Mouse (Mus musculus) lung, embryonic 16.5 days (tissue): ENCODE results near the gene Pcyox1. TPM values are rescaled to one million over a fixed set of nuclear protein-coding genes. Genes with fewer than 3 reads are reported as not detected.

Source experiments
- ATAC-seq: fragments of 200-750 bp; cut with Nextera tagmentation; 2 replicates; pipeline ENCODE4 v1.8.0; 2017; ENCODE audit warnings: low read depth, mild to moderate bottlenecking, moderate library complexity
- H3K27ac ChIP-seq: fragments of 300-500 bp; sonication (generic); 2 replicates; pipeline ENCODE4 v1.5.1; 2014; ENCODE audit warnings: mild to moderate bottlenecking, control low read depth, low read length
- H3K27me3 ChIP-seq: fragments of 300-500 bp; sonication (generic); 2 replicates; pipeline ENCODE4 v1.6.1; 2014; ENCODE audit warnings: low read depth, low read length, mixed read lengths; ENCODE audit not compliant: control insufficient read depth, insufficient read depth
- H3K36me3 ChIP-seq: fragments of 300-500 bp; sonication (generic); 2 replicates; pipeline ENCODE4 v1.6.1; 2014; ENCODE audit warnings: low read length; ENCODE audit not compliant: control insufficient read depth, insufficient read depth
- H3K4me1 ChIP-seq: fragments of 300-500 bp; sonication (generic); replicated peaks from 2 replicates; pipeline ENCODE4 v1.6.1; 2014; ENCODE audit warnings: low read length, mixed read lengths; ENCODE audit not compliant: control insufficient read depth, insufficient read depth
- H3K4me2 ChIP-seq: fragments of 300-500 bp; sonication (generic); 2 replicates; pipeline ENCODE4 v1.6.1; 2014; ENCODE audit warnings: low read depth, low read length, control low read depth
- H3K4me3 ChIP-seq: fragments of 300-500 bp; sonication (generic); 2 replicates; pipeline ENCODE4 v1.5.1; 2014; ENCODE audit warnings: mild to moderate bottlenecking, low read length, control low read depth
- H3K9ac ChIP-seq: fragments of 300-500 bp; sonication (generic); 2 replicates; pipeline ENCODE4 v1.6.1; 2014; ENCODE audit warnings: low read length, control low read depth
- H3K9me3 ChIP-seq: fragments of 300-500 bp; sonication (generic); 2 replicates; pipeline ENCODE4 v1.6.1; 2016; ENCODE audit warnings: low read length; ENCODE audit not compliant: control insufficient read depth
- WGBS: fragments of 180-500 bp; shearing (Covaris S2); extraction: QIAGEN DNeasy Blood & Tissue Kit; methylation state at CpG from one replicate; pipeline ENCODE4 v1.1.7; 2014; 5-methylcytosine and 5-hydroxymethylcytosine counted together
- polyA plus RNA-seq: library from polyadenylated mRNA; unstranded; fragments of >200 nt; fragmentation: Nextera tagmentation; extraction: Ambion mirVana; gene quantifications from 2 replicates; pipeline ENCODE4 v1.2.1, GENCODE M21; 2015

The Pcyox1 gene
- 85.4 and 88.9 TPM in 2 replicates for polyA plus RNA-seq

DNA sequence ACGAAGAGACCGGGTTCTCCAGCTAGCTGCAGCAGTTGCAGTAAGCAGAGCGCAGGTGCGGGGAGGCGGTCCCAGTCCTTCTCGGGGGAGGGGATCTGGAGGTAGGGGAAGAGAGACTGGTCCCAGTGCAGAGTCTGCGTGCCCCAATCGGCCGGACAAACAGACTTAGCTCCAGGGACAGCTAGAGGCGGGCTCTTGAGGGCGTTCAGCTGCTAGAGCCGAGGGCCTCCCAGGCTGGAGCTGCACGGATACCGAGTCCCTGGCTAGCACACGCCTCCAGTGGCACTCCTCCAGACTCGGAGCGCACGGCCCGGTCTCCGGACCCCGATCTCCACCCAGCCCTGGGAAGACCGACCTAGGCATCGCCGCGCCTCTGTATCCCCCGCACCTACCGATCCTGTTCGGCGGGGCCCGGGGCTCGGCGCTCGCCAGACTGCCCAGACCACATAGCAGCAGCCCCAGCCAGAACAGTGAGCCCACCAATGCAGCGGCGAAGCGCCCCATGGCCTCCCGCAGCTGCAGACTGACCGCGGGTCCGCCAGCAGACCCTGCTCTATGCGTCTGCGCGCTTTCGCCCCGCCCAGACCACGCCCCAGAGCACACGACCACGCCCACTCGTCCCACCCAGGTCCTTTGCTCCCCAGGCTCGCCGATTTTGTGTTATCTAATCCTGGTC is at the start of gene Pcyox1:
Gene Pcyox1 (minus strand): TSS at position 574 of the 676 bp plus-strand sequence.
- Histone ChIP-seq H3K36me3 (peaks cover 11% of the 10 kb centered on the region), H3K9me3 (no peaks in the 10 kb centered on the region), H3K9ac (peak within 1 kb of the TSS; percentile 91), H3K27ac (peak within 1 kb of the TSS; percentile 89), H3K4me1 (peaks cover 12% of the 10 kb centered on the region), H3K4me3 (peak within 1 kb of the TSS; percentile 97), H3K27me3 (no peaks in the 10 kb centered on the region), H3K4me2 (peak within 1 kb of the TSS; percentile 89)
- WGBS = 0% methylated on average over 51 of the region's 51 CpGs
- ATAC-seq = peak; percentile 97

DNA sequence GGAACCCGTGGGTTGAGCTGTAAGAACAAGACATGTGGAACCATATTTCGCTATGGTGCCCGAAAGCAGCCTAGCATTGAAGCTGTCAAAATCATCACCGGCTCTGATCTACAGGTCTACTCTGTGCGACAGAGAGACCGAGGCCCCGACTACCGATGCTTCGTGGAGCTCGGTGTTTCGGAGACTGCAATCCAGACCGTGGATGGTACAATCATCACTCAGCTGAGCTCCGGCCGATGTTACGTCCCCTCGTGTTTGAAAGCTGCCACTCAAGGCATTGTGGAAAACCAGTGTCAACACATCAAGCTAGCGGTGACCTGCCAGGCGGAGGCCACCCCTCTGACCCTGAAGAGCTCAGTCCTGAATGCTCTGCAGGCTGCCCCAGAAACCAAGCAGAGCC is 48.6 kb upstream of the Pcyox1 start:
- H3K27me3 ChIP-seq = no peaks in the 10 kb centered on the region
- no peak overlapping the region for H3K9ac ChIP-seq
- H3K4me1 ChIP-seq = no peaks in the 10 kb centered on the region
- no peak overlapping the region for H3K27ac ChIP-seq
- WGBS = 91% methylated on average over 18 of the region's 18 CpGs
- peaks cover 31% of the 10 kb centered on the region for H3K36me3 ChIP-seq
- H3K4me3 ChIP-seq = no peak overlapping the region
- no peaks in the 10 kb centered on the region for H3K9me3 ChIP-seq
- H3K4me2 ChIP-seq = no peak overlapping the region
- ATAC-seq = no peak

DNA sequence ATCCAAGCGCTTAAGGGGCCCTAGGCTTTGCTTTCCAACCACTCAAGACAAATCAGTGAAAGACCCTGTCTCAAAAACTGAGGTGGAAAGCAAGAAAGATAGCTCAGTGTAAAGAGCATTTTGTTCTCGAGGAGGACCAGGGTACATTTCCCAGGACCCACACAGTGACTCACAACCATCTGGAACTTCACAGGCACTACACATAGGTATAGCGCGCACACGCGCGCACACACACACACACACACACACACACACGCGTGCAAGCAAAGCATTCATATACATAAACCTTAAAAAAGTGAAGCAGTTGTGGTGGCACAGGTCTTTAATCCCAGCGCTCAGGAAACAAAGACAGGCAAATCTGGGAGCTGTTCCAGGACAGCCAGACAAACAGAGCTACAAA is 44.6 kb upstream of the Pcyox1 start:
- Histone ChIP-seq H3K4me2 (no peak overlapping the region), H3K27ac (no peak overlapping the region), H3K36me3 (peaks cover 19% of the 10 kb centered on the region), H3K9ac (no peak overlapping the region), H3K27me3 (no peaks in the 10 kb centered on the region), H3K4me3 (no peak overlapping the region), H3K9me3 (no peaks in the 10 kb centered on the region), H3K4me1 (peaks cover 6% of the 10 kb centered on the region)
- WGBS = 92% methylated on average over 10 of the region's 10 CpGs
- no peak for ATAC-seq

DNA sequence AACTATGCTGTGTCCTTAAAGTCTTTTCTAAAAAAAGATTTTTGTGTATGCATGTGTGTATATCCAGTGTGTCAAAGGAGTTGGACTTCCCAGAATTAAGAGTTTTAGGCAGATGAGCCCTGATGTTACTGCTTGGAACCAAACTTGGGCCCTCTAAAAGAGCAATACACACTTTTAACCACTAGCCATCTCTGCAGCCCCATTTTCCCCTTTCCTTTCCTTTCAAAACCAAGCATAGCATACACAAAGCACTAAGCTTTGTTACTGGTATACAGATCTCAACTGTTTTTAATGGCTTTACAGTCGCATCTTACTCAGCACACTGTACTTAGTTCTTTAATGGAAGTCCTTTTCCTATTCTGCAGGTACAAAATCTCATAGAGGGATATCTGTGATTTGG is 42.6 kb upstream of the Pcyox1 start:
- Histone ChIP-seq H3K27me3 (no peaks in the 10 kb centered on the region), H3K27ac (no peak overlapping the region), H3K36me3 (peaks cover 17% of the 10 kb centered on the region), H3K4me3 (peak overlapping the region; percentile 74), H3K4me2 (peak overlapping the region; percentile 62), H3K9ac (peak overlapping the region; percentile 83), H3K9me3 (no peaks in the 10 kb centered on the region), H3K4me1 (peaks cover 6% of the 10 kb centered on the region)
- no peak for ATAC-seq
- WGBS = 83% methylated on average over 1 of the region's 1 CpGs

DNA sequence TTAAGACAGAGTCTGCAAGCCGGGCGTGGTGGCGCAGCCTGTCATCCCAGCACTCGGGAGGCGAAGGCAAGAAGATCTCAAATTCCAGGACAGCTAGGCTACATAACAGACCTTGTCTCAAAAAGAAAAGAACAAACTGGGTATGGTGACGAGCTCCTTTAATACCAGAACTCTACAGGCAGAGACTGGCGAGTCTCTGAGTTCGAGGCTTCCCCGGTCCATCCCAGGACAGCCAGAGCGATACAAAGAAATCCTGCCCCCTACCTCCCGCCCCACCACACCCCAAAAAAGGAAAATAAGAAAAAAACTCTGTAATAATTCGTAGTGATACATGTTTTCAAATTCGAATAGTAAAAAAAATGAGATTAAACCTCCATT is 42.2 kb upstream of the Pcyox1 start:
- Histone ChIP-seq H3K4me1 (peaks cover 6% of the 10 kb centered on the region), H3K9me3 (no peaks in the 10 kb centered on the region), H3K36me3 (peaks cover 15% of the 10 kb centered on the region), H3K9ac (peak overlapping the region; percentile 83), H3K27ac (peak overlapping the region; percentile 92), H3K4me2 (peak overlapping the region; percentile 62), H3K4me3 (peak overlapping the region; percentile 74), H3K27me3 (no peaks in the 10 kb centered on the region)
- under 1% methylated on average over 13 of the region's 13 CpGs for WGBS
- ATAC-seq = no peak

DNA sequence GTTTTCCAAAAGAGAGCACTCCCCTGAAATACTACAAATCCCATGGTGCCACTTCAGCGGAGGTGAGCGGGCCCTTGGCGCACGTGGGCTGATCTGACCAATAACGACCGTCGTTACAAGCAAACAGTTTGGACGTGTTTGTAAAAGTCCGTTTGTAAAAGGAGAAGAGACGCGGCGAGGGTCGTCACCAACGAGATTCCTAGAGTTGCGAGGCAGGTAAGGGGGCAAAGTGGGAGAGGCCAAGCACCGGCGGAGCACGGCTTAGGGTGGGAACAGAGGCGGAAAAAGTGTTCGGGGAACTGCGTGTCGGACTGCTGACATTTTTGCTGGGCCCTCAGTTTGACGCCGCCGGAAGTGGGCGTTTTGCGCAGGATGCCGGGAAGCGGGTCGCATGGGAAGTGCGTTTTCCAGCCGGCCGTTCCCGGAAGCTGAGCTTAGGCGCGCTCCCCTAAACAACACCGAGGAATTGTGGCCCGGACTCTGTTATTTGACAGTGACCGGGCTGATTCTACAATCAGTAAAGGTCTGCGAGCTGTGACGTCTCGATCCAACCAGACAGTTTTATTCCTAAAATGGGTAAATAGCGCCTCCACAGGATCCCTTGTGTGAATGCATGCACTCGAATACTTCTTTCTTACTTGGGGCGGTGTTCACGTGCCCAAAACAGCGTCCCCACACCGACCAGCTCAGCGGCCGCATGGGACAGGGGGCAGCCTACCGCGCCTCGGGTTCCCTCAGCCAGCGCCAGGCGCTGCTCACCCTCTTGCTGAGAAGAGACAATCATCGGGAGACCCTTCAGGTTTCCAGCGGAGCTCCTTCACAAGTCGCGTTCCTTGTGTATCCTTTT is 41.5 kb upstream of the Pcyox1 start, which contains the start of gene C87436:
Gene C87436 (plus strand): TSS at position 103 of the 847 bp plus-strand sequence.
- peak within 1 kb of the TSS; percentile 74 for H3K4me3 ChIP-seq
- H3K36me3 ChIP-seq = peaks cover 10% of the 10 kb centered on the region; the same call in 1 of the 2 replicates
- peak within 1 kb of the TSS; percentile 92 for H3K27ac ChIP-seq
- H3K9ac ChIP-seq = peak within 1 kb of the TSS; percentile 83
- under 1% methylated on average over 59 of the region's 59 CpGs for WGBS
- no peaks in the 10 kb centered on the region for H3K27me3 ChIP-seq
- H3K4me2 ChIP-seq = peak within 1 kb of the TSS; percentile 68
- peaks cover 6% of the 10 kb centered on the region for H3K4me1 ChIP-seq
- peak; percentile 96 for ATAC-seq
- H3K9me3 ChIP-seq = no peaks in the 10 kb centered on the region

DNA sequence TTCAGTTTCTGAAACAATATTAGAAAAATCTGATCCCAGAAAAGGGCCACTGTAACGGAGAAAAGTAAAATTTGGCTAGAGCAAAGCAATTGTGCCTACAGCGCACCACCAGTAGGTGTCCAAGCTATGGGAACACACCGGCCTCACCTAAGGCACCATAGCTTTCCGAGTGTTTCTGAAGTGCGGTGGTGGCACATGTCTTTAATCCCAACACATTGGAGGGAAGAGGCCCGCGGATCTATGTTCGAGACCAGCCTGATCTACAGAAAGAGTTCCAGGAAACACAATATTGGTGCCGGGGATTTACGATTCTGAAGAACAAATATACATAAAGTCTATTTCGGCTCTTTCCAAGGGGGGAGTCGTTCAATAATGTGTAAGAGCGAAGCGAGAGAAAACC is 40.8 kb upstream of the Pcyox1 start:
- WGBS = 2% methylated on average over 14 of the region's 14 CpGs
- peaks cover 12% of the 10 kb centered on the region; the same call in 1 of the 2 replicates for H3K36me3 ChIP-seq

DNA sequence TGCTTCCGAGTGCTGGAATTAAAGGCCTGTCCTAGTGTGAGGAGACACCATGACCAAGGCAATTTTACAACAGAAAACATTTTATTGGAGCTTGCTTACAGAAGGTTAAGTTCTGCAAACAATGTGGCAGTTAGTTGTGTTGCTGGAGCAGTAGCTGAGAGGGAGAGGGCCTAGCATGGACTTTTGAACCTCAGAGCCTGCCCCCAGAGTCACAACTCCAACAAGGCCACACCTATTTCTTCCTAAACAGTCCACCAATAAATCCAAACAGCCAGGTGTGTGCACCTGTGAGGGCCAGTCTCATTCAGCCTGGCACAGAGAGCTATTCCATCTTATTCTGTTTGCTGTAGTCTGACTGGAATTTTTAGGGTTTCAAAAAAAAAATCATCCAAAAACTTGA is 36.7 kb upstream of the Pcyox1 start:
- H3K9me3 ChIP-seq = no peaks in the 10 kb centered on the region
- no peaks in the 10 kb centered on the region for H3K4me1 ChIP-seq
- H3K4me2 ChIP-seq = no peak overlapping the region
- peaks cover 27% of the 10 kb centered on the region; the same call in 1 of the 2 replicates for H3K36me3 ChIP-seq
- no peak overlapping the region for H3K9ac ChIP-seq
- no peak for ATAC-seq
- WGBS = 90% methylated on average over 1 of the region's 1 CpGs
- H3K27me3 ChIP-seq = no peaks in the 10 kb centered on the region
- no peak overlapping the region for H3K4me3 ChIP-seq
- no peak overlapping the region for H3K27ac ChIP-seq

More for the DNA sequence above, 40.8 kb upstream of the Pcyox1 start:
- H3K9ac ChIP-seq = peak overlapping the region; percentile 72
- peak overlapping the region; percentile 74 for H3K4me3 ChIP-seq
- H3K27me3 ChIP-seq = no peaks in the 10 kb centered on the region
- H3K27ac ChIP-seq = peak overlapping the region; percentile 84
- peak; percentile 53; the same call in 1 of the 2 replicates for ATAC-seq
- no peaks in the 10 kb centered on the region for H3K9me3 ChIP-seq
- H3K4me2 ChIP-seq = peak overlapping the region; percentile 68
- H3K4me1 ChIP-seq = peaks cover 6% of the 10 kb centered on the region

DNA sequence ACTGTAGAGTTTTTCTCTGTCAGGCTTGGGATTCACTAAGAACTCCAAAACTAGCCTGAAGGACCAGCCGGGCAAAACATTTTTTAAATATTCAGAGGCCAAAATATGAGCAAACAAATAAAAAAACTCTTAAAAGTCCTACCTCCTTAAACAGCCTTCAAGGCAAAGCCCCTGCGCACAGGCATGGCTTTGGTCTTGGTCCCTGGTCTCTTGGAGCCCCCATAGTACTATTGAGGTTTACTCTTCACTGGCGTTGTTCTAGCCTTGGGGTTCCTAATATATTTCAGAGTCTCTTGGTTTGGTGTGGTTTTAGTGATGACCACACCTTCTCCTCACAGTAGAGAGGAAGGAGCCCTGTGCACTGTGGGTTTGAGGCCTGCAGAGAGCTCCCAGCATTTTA is 34.6 kb upstream of the Pcyox1 start:
- Histone ChIP-seq H3K36me3 (peaks cover 40% of the 10 kb centered on the region), H3K9ac (no peak overlapping the region), H3K27me3 (no peaks in the 10 kb centered on the region), H3K4me2 (no peak overlapping the region), H3K9me3 (no peaks in the 10 kb centered on the region), H3K27ac (no peak overlapping the region), H3K4me1 (no peaks in the 10 kb centered on the region), H3K4me3 (no peak overlapping the region)
- WGBS = 91% methylated on average over 3 of the region's 3 CpGs
- ATAC-seq = no peak
